Mouse (Mus musculus) spleen, embryonic (tissue): ENCODE results near the gene Cyp4a32.

Experiments used
- CTCF ChIA-PET: fragments of 350-600 bp; sonication (Branson Sonifier 250); formaldehyde crosslinking; loops from one replicate; lab custom pipeline; 2022; lab: Charles Lee

The Cyp4a32 gene

DNA sequence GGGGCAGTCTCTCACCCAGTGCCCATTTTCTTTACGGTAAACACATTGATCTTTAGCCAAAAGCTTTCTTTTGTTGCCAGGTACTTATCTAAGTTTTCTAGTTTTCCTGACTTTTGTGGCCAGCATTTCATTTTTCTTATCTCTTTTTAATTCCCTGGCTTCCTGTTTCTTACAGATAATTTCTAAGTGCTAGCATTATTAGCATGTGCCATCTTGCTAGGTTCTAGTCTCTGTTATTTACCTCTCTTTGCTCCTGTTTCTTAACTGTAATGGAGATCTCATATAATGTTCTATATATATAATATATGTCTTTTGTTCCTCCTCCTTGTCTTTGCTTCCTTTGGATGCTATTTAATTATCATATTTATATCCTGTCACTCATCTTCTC is 55.8 kb downstream of the Cyp4a32 start:
- CTCF ChIA-PET: interaction anchor here (0.7 kb wide), 1 partner anchor 609 kb away, joined by 3 read pairs; no protein-coding TSS in a partner anchor

- CTCF ChIA-PET: no interaction called here
Observed at GRCm38 (mm10) chr4:115657104-115657866, 56.5 kb downstream of the Cyp4a32 start.

DNA sequence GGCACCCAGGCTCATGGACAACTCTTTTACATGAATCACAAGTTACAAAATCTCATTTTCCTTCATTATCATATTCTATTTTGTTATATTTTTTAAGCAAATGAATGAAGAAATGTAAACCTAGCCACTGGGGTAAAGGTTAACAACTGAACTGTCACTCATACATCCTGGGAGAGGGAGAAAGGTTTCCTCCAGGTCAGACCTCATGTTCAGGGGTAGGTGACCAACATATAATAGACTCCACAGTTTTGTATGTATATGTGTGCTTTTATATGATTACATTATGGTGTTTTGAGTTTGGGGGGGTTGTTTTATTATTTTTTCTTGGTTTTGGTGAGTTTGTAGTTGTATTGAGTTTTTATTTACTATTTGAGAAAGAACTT is 57.1 kb downstream of the Cyp4a32 start:
- CTCF ChIA-PET: no interaction called here

DNA sequence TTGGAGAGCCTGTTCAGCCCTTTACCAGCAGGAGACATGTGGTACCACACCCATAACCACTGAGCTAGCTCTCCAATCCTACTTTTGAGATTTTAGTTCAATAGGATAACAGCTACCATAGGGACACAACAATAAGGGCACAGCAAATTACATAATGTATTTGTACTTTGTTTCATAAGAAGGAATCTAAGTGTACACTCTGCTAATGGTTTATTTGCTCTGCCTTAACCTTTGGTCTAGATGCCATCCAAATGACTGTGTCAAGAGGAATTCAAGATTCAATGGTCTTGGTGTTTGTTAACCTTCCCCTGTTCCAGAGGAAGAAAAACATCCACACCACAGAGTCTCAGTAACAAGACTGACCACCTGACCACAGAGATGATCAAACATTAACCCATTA is 58.4 kb downstream of the Cyp4a32 start:
- CTCF ChIA-PET: no interaction called here
